Mouse (Mus musculus): ENCODE data around the gene Armt1.
"Not testable (repeated sequence)": the region's sequence is repeated elsewhere in the genome, so short reads cannot be mapped to it uniquely, and the experiment has no call there.

Gene Armt1

DNA sequence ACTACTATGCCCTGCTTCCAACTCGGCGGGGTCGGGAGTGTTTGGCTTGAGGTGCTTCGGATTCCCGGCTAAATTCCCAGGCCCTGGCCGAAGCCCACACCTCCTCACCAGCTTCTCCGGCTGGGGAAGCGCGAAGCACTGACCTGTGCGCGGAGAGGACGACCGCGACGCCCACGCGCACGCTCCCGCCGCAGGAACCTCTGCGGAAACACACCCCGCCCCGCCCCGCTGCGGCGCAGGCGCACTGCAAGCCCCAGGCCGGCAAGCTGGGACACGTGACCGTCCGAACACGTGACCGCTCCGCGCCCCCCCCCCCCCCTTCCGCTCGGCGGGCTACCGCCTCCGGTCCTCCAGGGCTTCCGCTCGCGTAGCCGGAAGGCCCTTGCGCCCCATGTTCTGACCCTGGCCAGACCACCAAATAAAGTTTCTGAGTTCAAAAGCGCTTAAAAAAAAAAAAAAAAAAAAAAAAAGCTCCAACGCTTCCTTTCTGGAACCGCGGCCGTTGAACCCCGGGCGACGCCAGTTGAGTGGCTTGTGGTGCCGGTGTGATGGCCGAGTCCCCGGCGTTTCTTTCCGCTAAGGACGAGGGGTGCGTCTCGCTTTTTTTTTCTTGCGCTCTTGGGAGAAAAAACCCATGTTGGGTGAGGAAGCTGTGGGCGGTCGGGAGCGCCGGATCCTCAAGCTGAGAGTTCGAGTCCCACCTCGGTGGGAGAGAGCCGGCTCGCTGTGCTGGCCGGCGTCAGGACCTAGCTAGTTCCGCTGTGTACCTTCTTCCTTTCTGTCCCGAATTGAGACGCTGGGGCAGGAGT is at the start of gene Armt1, which contains the start of gene Rmnd1:
Armt1 (plus strand) TSS at position 345 of the 809 bp plus-strand sequence.
Rmnd1 (minus strand) TSS at position 266 of the 809 bp plus-strand sequence.
- peak; percentile 94 for DNase-seq

DNA sequence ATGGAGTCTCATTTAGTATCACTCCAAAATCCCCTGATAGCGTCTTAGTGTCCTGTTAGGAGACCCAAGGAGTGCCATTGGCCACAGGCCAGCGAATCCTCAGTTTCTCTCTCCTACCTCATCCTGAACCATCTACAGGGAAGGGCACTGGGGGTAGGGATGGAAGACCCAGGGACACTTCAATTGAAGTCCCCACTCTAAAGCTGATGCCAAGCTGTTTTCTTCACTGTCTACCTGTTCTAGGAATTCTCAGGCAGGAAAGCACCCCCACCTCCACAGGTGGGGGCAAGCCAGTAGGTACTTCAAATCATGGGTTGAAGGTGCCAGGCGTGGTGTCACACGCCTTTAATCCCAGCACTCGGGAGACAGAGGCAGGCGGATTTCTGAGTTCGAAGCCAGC is 48.0 kb upstream of the Armt1 start:
- no peak for DNase-seq

DNA sequence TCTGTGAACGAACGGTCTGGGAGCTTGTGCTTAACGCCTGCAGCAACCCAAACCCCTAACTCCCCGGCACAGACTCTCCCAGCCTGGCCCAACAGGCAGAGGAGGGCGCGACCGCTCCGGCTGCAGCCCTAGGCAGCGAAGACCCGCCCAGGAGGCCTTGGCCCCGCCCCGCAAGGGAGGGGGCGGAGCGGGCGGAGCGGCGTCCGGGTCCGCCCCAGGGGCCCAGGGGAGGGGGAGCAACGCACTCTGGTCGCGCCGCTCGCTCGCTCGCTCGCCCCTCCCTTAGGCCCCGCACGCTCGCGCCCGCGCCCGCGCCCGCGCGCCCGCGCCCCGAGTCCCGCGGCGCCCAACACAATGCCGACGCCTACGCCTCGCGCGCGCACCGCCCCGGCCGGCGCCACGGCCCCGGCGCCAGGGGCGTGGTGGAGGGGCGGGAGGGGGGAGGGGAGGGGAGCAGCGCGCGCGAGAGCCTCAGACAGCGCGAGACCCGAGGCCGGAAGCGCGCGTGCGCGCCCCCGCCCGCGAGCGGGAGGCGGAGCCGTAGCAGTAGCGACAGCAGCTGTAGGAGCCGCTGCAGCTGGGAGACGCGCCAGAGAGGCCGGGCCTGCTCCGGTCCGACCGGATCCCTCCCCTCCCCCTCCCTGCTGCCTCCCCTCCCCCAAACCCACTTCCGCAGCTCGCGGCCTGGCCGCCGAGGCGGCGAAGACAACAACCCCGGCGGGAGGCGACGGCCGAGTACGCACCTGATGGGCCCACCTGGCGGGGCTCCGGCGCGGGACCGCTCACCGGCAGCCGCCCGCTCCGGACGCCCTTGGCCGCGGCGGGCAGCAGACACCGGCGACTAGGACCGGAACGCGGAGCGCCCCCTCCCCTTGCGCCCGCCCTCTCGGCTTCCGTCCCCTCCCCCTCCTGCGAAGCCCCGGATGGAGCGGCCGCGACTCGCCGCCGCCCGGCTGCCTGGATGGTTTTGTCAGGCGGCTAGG is 45.4 kb upstream of the Armt1 start:
- peak; percentile 94 for DNase-seq

DNA sequence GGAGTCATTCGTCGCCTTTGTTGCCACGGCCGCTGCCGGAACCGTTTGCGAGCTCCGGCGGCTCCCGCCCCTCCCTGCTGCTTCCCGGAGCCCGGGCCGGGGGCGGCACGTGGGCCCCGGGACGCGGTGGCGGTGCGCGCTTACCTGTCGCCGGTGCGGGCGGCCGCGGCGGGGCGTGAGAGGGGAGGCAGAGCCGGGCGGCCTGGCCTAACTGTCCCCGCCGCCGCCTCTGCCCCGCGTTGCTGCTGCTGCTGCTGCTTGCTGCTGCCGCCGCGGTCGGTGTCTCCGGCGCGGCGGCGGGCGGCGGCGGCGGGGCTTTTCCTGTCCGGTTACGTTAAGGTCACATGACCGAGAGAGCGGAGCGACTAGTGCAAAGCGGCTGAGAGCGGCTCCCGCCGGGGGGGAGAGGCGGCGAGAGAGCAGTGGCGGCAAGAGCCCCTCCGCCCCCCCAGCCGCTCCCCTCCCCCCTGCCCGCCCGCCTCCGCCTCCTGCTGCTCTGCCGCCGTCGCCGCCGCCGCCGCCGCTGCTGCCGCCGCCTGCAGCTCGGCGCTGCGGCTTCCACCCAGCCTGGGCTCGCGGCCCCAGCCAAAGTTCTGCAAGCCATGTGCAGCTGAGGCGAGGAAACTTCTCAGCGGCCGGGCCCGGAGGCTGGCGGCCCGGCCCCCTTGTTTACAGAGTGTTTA is 44.4 kb upstream of the Armt1 start, which contains the start of gene Zbtb2:
Zbtb2 (minus strand) TSS at position 408 of the 683 bp plus-strand sequence.
- DNase-seq: peak; percentile 76

DNA sequence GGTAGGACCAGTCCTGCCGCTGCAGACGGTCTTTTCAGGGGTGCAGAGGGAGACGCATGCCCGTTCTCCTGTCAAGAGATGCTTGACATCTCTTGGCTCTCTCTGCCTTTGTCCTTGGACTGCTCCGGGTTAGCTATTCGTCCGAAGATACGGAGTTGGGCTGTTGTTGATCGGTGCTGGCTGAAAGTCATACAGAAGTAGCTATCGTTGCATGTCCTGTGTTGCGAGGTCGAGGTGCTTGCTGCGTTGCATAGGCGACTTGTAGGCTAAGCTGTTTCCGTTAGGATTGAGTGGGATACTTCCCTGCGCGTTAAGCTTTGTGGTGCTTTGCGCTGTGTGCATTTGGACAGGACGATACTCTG is 43.9 kb upstream of the Armt1 start:
- DNase-seq: peak; percentile 60

DNA sequence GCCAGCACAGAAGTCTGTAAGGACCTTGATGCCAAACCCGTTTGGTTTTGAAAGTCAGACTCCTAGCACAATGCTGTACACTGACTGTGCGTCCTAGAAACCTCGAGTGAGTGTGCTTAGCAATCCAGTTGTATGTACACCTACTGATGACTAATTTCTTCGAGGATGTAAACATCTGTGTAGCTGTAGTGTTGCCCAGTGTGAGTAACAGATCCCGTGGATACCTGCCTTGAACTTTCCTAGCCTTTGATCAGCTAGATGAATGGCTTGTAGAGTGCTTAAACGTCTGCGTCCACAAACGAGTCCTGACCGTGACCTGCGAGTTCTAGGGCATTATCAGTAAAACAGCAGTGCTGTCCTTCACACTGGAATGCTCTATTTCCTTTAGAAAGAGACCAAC is 43.2 kb upstream of the Armt1 start:
- no peak for DNase-seq

DNA sequence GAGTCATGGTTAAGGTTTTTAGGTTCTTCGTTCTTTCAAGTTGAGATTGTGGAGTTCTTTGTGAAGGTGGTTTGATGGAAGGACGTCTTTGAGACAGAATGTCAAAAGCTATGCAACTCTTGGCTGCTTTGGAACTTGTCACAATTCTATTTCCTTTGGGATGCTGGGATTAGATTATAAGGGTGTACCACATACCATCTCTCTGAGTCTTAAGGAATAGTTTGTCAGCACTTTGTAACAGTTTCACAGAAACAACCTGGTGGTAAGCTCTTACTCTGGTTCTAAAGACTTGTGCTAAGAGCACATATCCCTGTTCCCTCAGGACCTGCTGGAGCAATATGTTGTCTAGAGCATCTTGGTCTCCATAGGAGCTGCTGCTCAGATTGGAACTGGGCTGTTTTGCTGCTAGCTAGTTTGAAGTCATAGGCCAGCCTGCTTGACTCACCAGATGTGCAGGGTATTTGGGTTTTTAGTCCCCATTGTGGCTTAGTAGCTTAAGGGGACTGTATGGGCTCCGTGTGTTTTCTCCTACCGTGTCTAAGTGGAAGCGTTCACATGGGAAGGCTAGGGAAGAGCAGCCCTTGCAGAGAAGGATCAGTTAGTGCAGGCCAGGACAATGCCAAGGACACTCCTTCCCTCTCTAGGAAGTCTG is 42.7 kb upstream of the Armt1 start:
- DNase-seq: no peak

DNA sequence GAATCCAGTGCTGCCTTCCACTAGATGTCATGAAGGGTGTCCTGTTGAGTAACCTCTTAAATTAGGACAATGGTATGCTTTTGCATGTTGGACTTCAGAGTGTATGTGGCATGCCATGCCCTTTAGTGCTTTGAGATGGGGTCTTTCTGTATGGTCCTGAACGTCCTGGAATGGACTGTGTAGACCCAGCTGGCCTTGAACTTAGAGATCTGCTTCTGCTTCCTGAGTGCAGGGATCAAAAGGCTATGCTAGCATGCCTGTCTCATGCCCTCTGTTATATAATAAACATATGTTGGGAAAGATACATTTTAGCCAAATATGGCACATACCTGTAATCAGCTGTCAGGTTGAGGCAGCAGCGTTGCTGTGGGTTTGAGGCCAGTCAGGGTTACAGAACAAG is 41.7 kb upstream of the Armt1 start:
- no peak for DNase-seq

DNA sequence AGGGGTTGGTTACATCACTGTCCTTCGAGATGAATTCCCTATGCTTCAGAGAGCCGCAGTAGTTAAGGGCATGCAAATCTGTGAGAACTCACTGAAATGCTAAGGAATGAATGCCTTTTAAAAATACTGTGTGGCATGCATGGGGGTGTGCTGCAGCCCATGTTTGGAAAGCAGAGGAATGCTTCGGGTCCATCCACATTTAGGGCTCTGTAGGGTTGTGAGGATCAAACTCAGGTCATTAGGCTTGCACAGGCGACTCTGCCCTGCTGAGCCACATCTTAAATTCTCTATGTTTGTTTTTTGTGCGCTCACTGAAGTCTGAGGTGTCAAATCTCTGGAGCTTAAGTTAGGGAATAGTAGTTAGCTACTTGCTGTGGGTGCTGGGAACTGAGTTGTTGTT is 41.2 kb upstream of the Armt1 start:
- no peak for DNase-seq

DNA sequence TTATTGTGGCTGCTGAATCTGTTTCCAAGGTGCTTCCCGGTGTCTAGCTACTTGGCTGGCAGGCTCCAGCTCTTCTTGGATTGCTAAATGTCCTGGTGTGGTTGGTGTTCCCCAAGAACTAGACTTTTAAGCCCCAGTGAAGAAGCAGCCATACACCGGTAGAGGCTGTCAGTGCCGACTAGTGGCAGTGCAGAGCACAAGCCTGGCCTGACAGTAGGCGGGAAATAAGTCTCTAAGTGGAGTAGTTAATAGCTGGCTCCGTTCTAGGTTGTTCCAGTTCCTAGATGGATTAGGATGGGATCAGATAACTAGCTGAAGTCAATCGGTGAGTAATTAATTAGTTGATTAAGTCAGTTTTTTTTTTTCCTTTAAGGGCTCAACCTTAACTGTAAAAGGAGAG is 40.4 kb upstream of the Armt1 start:
- peak; percentile 45 for DNase-seq

DNA sequence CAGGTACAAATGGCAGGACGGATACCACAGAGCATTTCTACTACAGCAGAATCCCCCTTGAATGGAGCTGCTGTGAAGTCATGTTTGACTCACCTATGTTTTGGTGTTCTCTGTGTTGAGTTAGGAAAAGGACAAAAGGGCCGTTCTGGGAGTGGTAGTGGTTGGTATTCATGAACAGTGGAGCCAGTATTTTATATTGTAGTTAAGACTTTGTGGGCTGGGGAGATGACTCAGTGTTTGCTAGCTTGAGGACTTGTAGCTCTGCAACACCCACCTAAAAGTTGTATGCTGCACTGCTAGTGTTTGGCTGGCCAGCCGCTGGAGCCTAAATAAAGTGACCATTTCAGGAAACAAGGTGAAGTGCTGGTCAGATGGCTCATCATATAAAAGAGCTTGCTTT is 36.9 kb upstream of the Armt1 start:
- DNase-seq: no peak

DNA sequence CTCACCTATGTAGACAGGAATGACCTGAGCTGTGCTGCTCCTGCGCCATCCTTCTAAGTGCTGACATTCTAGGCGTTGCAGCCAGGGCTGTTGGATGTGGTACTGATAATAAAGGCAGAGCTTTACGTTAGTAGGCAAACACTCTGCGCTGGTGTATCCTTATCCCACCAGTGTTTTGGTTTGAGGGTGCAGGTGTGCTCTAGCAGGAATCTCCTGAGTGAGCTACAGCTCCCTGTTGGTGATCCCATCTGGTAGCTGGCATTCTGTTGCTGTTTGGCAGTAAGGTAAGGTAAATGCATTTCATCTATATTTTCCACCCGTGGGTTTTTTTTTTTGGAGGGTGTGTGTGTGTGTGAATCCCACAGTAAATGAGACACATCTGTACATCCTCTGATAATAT is 34.2 kb upstream of the Armt1 start:
- no peak for DNase-seq

DNA sequence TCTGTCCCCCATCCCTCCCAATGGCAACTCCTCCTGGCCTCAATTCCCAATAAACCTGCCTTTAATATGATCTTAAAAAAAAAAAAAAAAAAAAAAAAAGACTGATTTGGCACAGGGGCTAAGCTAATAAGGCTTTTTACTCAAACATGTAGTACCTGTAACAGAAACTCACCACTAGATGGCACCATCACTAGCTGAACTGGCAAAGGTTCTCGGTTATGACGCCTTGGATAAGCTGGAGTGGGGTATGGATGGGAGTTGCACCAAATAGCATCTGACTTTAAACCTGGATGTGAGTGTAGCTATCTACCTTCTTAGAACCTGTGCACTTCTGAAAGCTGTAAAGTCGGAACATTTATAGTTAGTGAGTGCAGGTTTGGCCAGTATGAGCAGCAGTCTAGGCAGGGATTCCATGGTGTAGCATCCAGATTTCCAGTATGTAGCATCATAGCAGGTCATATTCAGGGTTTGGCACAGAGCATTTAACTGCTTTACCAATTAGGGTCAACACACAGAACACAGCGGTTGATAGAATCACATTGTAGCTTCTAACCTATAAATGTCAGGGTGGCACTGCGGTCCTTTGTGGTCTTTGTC is 27.3 kb upstream of the Armt1 start:
- no peak for DNase-seq

DNA sequence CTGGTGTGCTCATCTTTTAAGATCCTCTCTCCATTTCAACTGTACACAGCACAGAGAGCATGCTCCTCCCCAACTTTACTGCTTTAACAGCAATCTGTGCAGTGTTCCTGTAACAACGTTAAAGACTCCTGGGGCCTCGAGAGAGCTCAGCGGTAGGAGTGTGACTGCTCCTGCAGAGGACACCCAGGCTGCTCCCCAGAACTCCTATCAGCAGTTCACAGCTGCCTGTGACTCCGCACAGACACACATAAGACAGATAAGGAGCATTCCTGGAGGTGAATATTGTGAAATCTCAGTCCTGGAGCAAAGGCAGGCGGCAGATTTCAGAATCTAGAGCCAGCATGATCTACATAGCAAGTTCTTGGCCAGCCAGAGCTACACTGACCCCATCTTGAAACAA is 26.8 kb upstream of the Armt1 start:
- no peak for DNase-seq

DNA sequence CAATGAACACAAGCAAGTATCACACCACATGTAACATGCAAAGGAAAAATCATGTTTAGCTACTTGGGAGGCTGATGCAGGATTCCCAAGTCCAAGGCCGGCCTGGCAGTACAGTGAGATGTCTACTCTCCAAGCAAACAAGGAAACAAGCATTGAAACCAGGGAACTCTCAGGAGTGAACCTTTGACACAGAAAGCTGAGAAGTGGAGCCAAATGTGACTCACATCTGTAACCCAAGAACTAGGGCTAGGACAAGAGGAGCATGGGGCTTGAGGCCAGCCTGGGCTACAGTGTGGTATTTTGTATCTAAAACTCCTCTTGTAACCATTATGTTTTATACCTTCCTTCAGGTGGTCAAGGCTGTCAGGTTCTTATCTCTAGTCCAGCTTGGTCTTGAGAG is 25.1 kb upstream of the Armt1 start:
- no peak for DNase-seq

DNA sequence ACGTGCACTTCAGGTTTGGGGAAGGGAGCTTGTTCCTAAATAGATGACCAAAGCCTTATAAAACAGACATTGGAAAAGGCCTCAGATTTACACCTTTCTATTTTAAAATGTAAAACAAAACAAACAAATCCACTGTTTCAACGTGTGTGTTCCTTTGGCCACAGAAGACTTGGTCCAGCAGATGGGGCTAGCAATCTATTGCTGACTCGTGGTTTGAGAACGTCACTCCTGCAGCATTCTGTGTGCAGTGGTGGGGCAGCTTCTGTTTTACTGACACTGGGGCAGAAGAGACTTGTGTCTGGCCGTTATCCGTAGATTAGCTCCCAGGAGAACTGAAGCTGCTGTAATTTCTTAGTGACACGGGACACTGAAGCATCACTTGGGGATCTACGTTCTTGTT is 7.0 kb upstream of the Armt1 start:
- DNase-seq: no peak

DNA sequence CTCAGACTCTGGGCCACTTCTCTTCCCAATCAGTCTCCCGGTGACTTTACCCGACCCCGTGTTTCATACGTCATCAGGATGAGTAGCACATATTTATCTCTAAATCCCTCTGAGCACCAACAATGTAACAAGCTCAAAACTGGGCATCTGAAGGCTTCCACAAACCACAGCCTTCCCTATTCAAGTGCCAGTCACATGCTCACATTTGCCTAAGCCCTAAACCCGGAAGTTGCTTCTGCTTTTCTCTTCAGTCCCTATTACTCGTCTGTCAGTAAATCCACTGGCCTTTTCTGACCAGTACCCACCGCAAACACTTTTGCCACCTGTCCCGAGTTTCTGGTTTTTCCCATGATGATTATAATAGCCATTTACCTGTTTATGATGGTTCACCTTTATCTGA is 1.9 kb upstream of the Armt1 start:
- DNase-seq: no peak

DNA sequence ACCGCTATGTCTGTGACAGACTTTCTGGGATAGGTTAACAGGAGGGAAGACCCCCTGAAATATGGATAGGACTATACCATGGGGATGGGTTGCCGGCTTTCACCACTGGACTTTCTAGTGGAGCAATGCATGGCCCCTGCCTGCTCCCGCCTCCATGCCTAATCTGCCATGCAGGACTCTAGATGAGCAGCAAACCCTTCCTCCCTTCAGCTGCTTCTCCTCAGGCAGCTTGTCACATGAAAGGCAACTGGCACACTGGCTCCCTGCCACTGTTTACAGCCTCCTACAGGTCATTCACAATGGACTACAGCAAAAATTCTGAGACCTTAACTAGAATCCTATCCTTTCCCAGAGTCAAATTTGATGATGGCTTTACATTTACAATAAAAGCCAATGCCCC is 1.4 kb upstream of the Armt1 start:
- peak; percentile 34 for DNase-seq

DNA sequence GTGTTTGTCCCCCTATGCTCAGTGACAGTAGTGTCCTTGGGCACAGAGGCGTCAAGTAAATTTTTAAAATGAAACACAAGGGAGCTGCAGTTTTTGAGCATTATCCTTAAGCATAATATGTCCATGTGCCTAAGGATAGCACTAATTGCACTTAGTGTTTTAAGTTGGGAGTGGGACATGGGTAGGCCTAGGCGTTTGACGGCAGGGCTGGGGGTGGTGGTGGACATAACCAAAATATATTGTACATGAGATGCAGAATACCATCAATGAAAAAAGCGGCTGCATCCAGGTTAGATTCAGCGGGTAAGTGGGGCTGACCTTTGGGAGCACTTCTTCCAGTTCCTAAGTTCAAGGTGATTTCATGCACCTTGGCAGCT is 533 bp upstream of the Armt1 start:
- DNase-seq: no peak

DNA sequence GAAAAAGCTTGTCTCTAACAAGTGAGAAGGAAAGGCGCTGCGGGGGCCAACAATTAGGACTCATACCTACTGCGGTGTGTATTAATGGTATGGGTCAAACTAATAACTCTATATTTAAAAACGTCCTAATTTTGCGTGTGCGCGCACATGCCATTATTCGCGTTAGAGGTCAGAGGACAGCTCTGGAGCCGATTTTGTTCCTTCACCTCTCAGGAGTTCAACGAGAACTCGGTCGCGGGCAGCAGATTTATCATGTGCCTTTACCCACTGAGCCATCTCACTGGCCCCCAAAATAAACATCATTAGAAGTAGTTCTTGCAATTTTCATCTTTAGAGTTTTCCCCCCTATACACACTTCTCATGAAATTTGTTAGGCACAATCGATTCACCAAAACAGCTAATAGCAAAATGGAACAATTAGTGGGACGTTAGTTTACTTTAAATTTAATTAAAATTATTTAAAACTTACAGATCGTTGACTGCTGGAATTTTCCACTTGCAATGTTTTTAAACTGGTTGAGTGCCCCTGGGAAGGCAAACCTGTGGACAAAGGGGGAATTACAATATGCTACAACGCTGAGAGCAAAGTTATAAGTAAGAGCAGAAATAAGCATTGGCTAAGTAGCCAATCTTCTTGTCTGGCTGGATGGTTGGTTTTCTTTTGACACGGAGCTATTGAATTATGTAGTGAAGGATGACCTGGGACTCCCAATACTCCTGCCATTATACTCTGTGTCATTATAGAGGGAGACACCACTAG is 909 bp downstream of the Armt1 start:
- no peak for DNase-seq

DNA sequence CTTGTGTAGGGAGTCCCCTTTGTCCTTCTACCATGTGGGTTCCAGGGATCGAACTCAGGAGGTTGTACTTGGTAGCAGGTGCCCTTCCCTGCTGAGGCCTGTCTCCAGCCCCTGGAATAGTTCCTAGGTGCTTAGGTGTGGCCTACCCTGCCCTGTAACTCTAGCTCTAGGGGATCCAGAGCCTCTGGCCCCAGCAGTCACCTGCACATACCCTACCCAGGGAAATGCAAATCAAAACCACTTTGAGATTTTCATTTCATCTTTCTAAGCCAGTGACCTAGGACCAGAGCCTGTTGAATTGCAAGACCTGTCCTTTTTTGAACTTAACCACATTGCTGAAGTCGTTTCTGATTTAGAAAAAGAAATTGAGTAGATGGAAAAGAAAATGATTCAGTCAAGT is 1.6 kb downstream of the Armt1 start:
- DNase-seq: not testable (repeated sequence)

DNA sequence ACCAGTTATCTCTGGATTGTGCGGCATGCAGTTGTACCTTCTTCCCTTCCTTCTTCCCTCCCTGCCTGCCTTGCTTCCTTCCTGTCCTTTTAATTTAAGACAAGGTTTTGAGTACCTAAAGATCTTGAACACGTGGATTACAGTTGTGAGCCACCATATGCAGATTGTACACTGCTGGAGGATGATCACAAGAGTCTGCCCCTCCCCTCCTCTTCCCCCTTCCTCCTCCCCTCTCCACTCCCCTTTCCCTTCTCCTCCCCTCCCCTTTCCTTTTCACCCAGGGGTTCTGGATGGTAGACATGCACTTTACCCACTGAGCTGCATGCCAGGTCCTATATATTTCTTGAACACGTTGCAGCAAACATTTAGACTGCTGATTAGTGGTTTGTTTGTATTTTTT is 3.1 kb downstream of the Armt1 start:
- no peak for DNase-seq

All from kidney, adult 18-20 months (tissue).